Mouse (Mus musculus) heart, embryonic 11.5 days (tissue): Measurements from ENCODE around the gene Spef2. TPM values are rescaled to one million over a fixed set of nuclear protein-coding genes. Genes with fewer than 3 reads are reported as not detected.

Source experiments
- ATAC-seq: fragments of 200-750 bp; cut with Nextera tagmentation; replicated peaks from 2 replicates; pipeline ENCODE4 v1.8.0; 2017; ENCODE audit warnings: moderate library complexity; ENCODE audit not compliant: insufficient number of reproducible peaks, low FRiP score, low TSS enrichment
- H3K27ac ChIP-seq: fragments of 300-500 bp; sonication (generic); 2 replicates; pipeline ENCODE4 v1.5.1; 2014; ENCODE audit warnings: mild to moderate bottlenecking, low read depth, low read length
- H3K27me3 ChIP-seq: fragments of 300-500 bp; sonication (generic); 2 replicates; pipeline ENCODE4 v1.6.1; 2014; ENCODE audit warnings: mild to moderate bottlenecking, low read length, mixed read lengths; ENCODE audit not compliant: control insufficient read depth, insufficient read depth
- H3K36me3 ChIP-seq: fragments of 300-500 bp; sonication (generic); 2 replicates; pipeline ENCODE4 v1.6.1; 2014; ENCODE audit warnings: mild to moderate bottlenecking, low read length, moderate library complexity, mixed read lengths; ENCODE audit not compliant: control insufficient read depth, insufficient read depth
- H3K4me1 ChIP-seq: fragments of 300-500 bp; sonication (generic); 2 replicates; pipeline ENCODE4 v1.6.1; 2014; ENCODE audit warnings: low read length; ENCODE audit not compliant: control insufficient read depth, insufficient read depth
- H3K4me2 ChIP-seq: fragments of 300-500 bp; sonication (generic); 2 replicates; pipeline ENCODE4 v1.6.1; 2014; ENCODE audit warnings: mild to moderate bottlenecking, moderate library complexity
- H3K4me3 ChIP-seq: fragments of 300-500 bp; sonication (generic); 2 replicates; pipeline ENCODE4 v1.5.1; 2014; ENCODE audit warnings: low read depth, low read length
- H3K9ac ChIP-seq: fragments of 300-500 bp; sonication (generic); 2 replicates; pipeline ENCODE4 v1.6.1; 2014; ENCODE audit warnings: mild to moderate bottlenecking, low read depth, low read length, moderate library complexity
- H3K9me3 ChIP-seq: fragments of 300-500 bp; sonication (generic); replicated peaks from 2 replicates; pipeline ENCODE4 v1.6.1; 2016; ENCODE audit warnings: low read length; ENCODE audit not compliant: control insufficient read depth
- WGBS: fragments of 180-500 bp; shearing (Covaris S2); extraction: QIAGEN DNeasy Blood & Tissue Kit; methylation state at CpG from one replicate; pipeline ENCODE4 v1.1.7; 2014; ENCODE audit not compliant: insufficient replicate concordance; 5-methylcytosine and 5-hydroxymethylcytosine counted together
- polyA plus RNA-seq: library from polyadenylated mRNA; unstranded; fragments of >200 nt; fragmentation: Nextera tagmentation; extraction: Ambion mirVana; gene quantifications from 2 replicates; pipeline ENCODE4 v1.2.1, GENCODE M21; 2014

The Spef2 gene
- polyA plus RNA-seq, 1 experiment from 2014 or later = 0.24 TPM

GRCm38 (mm10) chr15:9747410-9748104 is 1.1 kb downstream of the Spef2 start:
- H3K9me3 ChIP-seq = no peaks in the 10 kb centered on the region
- ATAC-seq = no peak
- no peak overlapping the region for H3K9ac ChIP-seq
- 68% methylated on average over 5 of the region's 5 CpGs for WGBS
- no peak overlapping the region for H3K27ac ChIP-seq
- H3K27me3 ChIP-seq = no peaks in the 10 kb centered on the region
- no peaks in the 10 kb centered on the region for H3K36me3 ChIP-seq
- no peak overlapping the region for H3K4me2 ChIP-seq
- no peaks in the 10 kb centered on the region for H3K4me1 ChIP-seq
- no peak overlapping the region for H3K4me3 ChIP-seq

- no peaks in the 10 kb centered on the region for H3K4me1 ChIP-seq
- H3K9me3 ChIP-seq = no peaks in the 10 kb centered on the region
- no peaks in the 10 kb centered on the region for H3K27me3 ChIP-seq
- H3K4me3 ChIP-seq = no peak overlapping the region
- WGBS = 86% methylated on average over 3 of the region's 3 CpGs
- H3K9ac ChIP-seq = no peak overlapping the region
- no peak overlapping the region for H3K27ac ChIP-seq
- H3K4me2 ChIP-seq = no peak overlapping the region
- no peak for ATAC-seq
- H3K36me3 ChIP-seq = no peaks in the 10 kb centered on the region
These were observed 6.5 kb downstream of the Spef2 start for GRCm38 (mm10) chr15:9742172-9742571.

DNA sequence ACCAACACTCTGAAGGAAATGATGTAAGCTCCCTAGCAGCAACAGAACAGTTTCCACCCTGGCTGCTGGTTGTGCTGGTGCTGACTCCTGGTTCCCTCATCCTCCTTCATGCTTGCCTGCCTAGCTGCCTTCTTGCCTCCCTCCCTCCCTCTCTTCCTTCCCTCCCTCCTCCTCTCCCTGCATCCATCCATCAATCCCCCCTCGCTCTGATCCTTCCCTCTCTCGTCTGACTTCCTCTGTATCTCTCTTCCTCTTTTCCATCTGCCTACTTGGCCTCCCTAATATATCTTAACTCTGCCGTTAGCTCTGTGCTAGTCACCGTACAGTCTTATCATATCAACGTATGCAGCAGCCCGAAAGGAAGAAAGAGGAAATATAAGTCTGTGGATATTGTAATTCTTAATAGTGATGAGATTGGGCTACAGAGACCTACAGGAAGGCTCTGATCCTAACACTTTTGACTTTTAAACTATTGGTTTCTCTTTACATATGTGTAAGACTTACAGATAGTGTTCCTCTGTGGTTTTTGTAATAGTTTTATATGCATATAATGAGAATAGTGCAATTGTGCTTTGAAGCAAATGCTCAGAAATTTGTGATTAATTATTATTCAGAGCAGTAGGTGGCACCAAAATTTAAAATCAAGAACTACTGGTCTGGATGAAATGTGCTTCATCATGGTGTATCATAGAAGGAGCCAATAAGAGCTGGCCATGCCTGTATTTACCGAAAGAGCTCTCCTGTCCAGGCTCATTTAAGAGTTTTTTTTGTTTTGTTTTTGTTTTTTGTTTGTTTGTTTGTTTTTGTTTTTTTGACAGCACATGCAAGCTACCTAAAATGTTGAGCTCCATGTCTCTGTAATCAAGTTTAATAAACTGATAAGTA is 33.9 kb downstream of the Spef2 start:
- H3K4me2 ChIP-seq = no peak overlapping the region
- no peaks in the 10 kb centered on the region for H3K9me3 ChIP-seq
- H3K9ac ChIP-seq = no peak overlapping the region
- no peak overlapping the region for H3K27ac ChIP-seq
- H3K4me1 ChIP-seq = no peaks in the 10 kb centered on the region
- ATAC-seq = no peak
- no peak overlapping the region for H3K4me3 ChIP-seq
- WGBS = 56% methylated on average over 7 of the region's 7 CpGs
- H3K27me3 ChIP-seq = no peaks in the 10 kb centered on the region
- H3K36me3 ChIP-seq = no peaks in the 10 kb centered on the region

GRCm38 (mm10) chr15:9713707-9714106 is 35.0 kb downstream of the Spef2 start:
- H3K9me3 ChIP-seq = no peaks in the 10 kb centered on the region
- no peak for ATAC-seq
- WGBS = 72% methylated on average over 3 of the region's 3 CpGs

DNA sequence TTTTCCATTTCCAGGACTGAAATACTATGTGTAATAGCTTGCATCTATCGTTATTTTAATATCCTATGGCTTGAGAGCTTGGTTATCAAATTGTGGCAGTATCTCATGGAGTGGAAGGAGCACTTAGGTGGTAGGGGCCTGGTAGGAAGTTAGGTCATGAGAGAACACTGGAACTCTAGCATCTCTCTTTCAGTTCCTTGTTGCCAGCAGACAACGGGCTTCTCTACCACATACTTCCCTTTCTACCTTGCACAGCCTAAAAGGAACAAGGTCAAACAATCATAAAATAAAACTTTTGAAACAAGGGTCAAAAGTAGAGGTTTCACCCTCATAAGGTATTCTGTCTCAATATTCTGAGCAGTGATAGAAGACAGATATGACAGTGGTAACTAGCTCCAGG is 38.3 kb downstream of the Spef2 start:
- Histone ChIP-seq H3K4me1 (no peaks in the 10 kb centered on the region), H3K27ac (no peak overlapping the region), H3K9ac (no peak overlapping the region), H3K4me2 (no peak overlapping the region), H3K36me3 (no peaks in the 10 kb centered on the region), H3K27me3 (no peaks in the 10 kb centered on the region), H3K4me3 (no peak overlapping the region), H3K9me3 (no peaks in the 10 kb centered on the region)
- ATAC-seq = no peak
- WGBS = 79% methylated on average over 2 of the region's 2 CpGs

More at GRCm38 (mm10) chr15:9713707-9714106, 35.0 kb downstream of the Spef2 start:
- Histone ChIP-seq H3K36me3 (no peaks in the 10 kb centered on the region), H3K4me2 (no peak overlapping the region), H3K4me3 (no peak overlapping the region), H3K27ac (no peak overlapping the region), H3K27me3 (no peaks in the 10 kb centered on the region), H3K9ac (no peak overlapping the region), H3K4me1 (no peaks in the 10 kb centered on the region)

GRCm38 (mm10) chr15:9705830-9706450 is 42.7 kb downstream of the Spef2 start:
- Histone ChIP-seq H3K4me2 (no peak overlapping the region), H3K9me3 (no peaks in the 10 kb centered on the region), H3K4me3 (no peak overlapping the region), H3K9ac (no peak overlapping the region), H3K27ac (no peak overlapping the region), H3K36me3 (no peaks in the 10 kb centered on the region), H3K27me3 (no peaks in the 10 kb centered on the region), H3K4me1 (no peaks in the 10 kb centered on the region)
- no peak for ATAC-seq
- WGBS = 64% methylated on average over 2 of the region's 2 CpGs

DNA sequence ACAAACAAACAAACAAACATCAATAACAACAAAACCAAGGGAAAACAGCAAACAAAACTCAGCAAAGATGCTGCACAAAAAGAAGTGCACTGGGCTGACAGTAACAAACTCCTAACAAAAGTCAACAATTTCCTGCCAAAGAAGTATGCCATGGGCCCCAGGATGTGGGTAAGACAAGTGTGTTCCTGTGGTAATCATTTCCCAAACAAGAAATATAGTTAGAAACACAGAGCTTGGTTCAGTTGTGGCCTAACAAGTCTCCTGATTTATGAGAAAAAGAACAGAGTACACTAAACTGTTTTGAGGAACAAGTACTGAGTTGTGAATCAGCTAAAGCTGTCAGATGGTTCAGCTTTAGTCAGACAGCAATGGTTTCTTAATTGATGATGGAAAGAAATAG is 46.8 kb downstream of the Spef2 start:
- Histone ChIP-seq H3K4me3 (no peak overlapping the region), H3K27ac (no peak overlapping the region), H3K4me1 (no peaks in the 10 kb centered on the region), H3K36me3 (no peaks in the 10 kb centered on the region), H3K9me3 (no peaks in the 10 kb centered on the region), H3K9ac (no peak overlapping the region), H3K27me3 (no peaks in the 10 kb centered on the region), H3K4me2 (no peak overlapping the region)
- ATAC-seq = no peak

DNA sequence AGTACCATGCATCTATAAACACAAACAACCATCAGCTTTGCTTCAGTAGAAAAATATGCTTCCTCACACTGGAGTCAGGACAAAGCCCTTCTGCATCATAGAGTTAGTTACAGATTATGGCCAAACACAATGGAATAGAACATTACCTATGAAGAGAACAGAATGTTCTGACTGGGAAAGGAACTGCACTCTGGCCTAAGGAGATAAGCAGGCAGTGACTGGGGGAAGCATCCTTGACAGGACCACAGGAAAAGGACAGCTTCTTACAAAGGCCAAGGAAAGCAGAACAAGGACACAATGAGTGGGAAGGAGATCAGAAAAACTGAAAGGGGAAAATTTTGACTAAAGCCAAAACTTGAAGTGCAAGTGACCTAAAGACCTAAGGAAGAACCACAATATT is 56.9 kb downstream of the Spef2 start:
- no peaks in the 10 kb centered on the region for H3K27me3 ChIP-seq
- H3K4me2 ChIP-seq = no peak overlapping the region
- H3K9me3 ChIP-seq = no peaks in the 10 kb centered on the region
- H3K4me1 ChIP-seq = no peaks in the 10 kb centered on the region
- H3K4me3 ChIP-seq = no peak overlapping the region
- no peak overlapping the region for H3K9ac ChIP-seq
- H3K27ac ChIP-seq = no peak overlapping the region
- H3K36me3 ChIP-seq = no peaks in the 10 kb centered on the region
- no peak for ATAC-seq
